Mouse (Mus musculus) megakaryocyte, embryonic 14.5 days (primary cell): Measurements from ENCODE around the gene 5830411N06Rik. TPM values are rescaled to one million over a fixed set of nuclear protein-coding genes. Genes with fewer than 3 reads are reported as not detected.

Experiments
- H3K27me3 ChIP-seq: replicated peaks from 2 replicates; pipeline ENCODE3; 2012; ENCODE audit warnings: inconsistent platforms
- H3K36me3 ChIP-seq: replicated peaks from 2 replicates; pipeline ENCODE3; 2012; ENCODE audit warnings: low read length, inconsistent platforms, mixed read lengths
- H3K4me1 ChIP-seq: 2 replicates; pipeline ENCODE4 v1.6.1; 2012; ENCODE audit warnings: inconsistent platforms
- H3K4me3 ChIP-seq: replicated peaks from 2 replicates; pipeline ENCODE3; 2012; ENCODE audit warnings: moderate library complexity, mild to moderate bottlenecking, inconsistent platforms
- H3K9me3 ChIP-seq: 2 replicates; pipeline ENCODE4 v1.6.1; 2012; ENCODE audit warnings: inconsistent platforms
- FLI1 ChIP-seq: IDR thresholded peaks from 2 replicates; pipeline ENCODE4 v1.6.1; 2012; ENCODE audit warnings: low read length, inconsistent platforms, mixed read lengths
- GATA1 ChIP-seq: IDR thresholded peaks from 3 replicates; pipeline ENCODE4 v1.6.1; 2012; ENCODE audit warnings: mixed read lengths, low read length, inconsistent platforms, borderline replicate concordance
- polyA plus RNA-seq: library from polyadenylated mRNA; stranded (reverse); fragments of >175 nt; gene quantifications from 2 replicates; pipeline ENCODE4 v1.2.3, GENCODE M21; 2012; ENCODE audit warnings: low replicate concordance; ENCODE audit not compliant: insufficient read depth

5830411N06Rik gene
- polyA plus RNA-seq, 1 experiment: not detected

- no peaks in the 10 kb centered on the region for H3K36me3 ChIP-seq
- TF ChIP-seq GATA1 (no peak), FLI1 (no peak)
- H3K9me3 ChIP-seq: peaks cover 13% of the 10 kb centered on the region
- peaks cover 12% of the 10 kb centered on the region for H3K27me3 ChIP-seq
- peak overlapping the region; percentile 1 for H3K4me3 ChIP-seq
- H3K4me1 ChIP-seq: no peaks in the 10 kb centered on the region; the same call in 1 of the 2 replicates
Measured at GRCm38 (mm10) chr7:140224209-140224608, 22.9 kb upstream of the 5830411N06Rik start.

GRCm38 (mm10) chr7:140228476-140228875 is 18.6 kb upstream of the 5830411N06Rik start:
- Histone ChIP-seq H3K4me3 (no peak overlapping the region), H3K9me3 (peaks cover 19% of the 10 kb centered on the region), H3K4me1 (no peaks in the 10 kb centered on the region; the same call in 1 of the 2 replicates), H3K36me3 (no peaks in the 10 kb centered on the region), H3K27me3 (peaks cover 4% of the 10 kb centered on the region)
- no peak for TF ChIP-seq GATA1
- TF ChIP-seq FLI1: no peak

DNA sequence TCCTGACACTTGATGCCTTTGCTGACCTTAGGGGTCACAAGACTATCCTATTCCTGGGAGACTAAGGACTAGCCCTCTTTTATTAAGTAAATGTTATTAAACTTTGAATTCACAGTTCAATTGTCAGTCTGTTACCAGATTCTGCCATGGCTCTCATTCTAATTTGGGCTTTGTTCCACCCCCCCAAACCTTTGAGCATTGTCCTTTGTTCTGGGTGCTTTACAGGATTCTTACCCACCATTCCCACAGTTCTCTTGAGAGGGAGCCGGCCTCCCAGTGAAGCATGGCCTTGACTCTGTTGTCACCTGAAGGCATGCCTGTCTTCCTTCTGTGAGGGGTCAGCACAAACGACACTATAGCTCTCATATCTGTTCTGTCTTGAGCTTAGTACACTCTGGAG is 16.1 kb upstream of the 5830411N06Rik start:
- no peaks in the 10 kb centered on the region for H3K4me1 ChIP-seq
- no peak for TF ChIP-seq FLI1
- no peak for TF ChIP-seq GATA1
- peaks cover 2% of the 10 kb centered on the region for H3K27me3 ChIP-seq
- H3K9me3 ChIP-seq: peaks cover 24% of the 10 kb centered on the region
- no peaks in the 10 kb centered on the region for H3K36me3 ChIP-seq
- no peak overlapping the region for H3K4me3 ChIP-seq

GRCm38 (mm10) chr7:140233696-140234095 is 13.4 kb upstream of the 5830411N06Rik start:
- Histone ChIP-seq H3K9me3 (peaks cover 13% of the 10 kb centered on the region), H3K4me1 (no peaks in the 10 kb centered on the region), H3K4me3 (no peak overlapping the region), H3K36me3 (no peaks in the 10 kb centered on the region), H3K27me3 (peaks cover 2% of the 10 kb centered on the region)
- no peak for TF ChIP-seq FLI1
- no peak for TF ChIP-seq GATA1

GRCm38 (mm10) chr7:140253780-140254299 is 6.8 kb downstream of the 5830411N06Rik start:
- Histone ChIP-seq H3K4me1 (no peaks in the 10 kb centered on the region), H3K4me3 (no peak overlapping the region), H3K36me3 (no peaks in the 10 kb centered on the region), H3K27me3 (no peaks in the 10 kb centered on the region), H3K9me3 (no peaks in the 10 kb centered on the region)
- no peak for TF ChIP-seq GATA1
- no peak for TF ChIP-seq FLI1

DNA sequence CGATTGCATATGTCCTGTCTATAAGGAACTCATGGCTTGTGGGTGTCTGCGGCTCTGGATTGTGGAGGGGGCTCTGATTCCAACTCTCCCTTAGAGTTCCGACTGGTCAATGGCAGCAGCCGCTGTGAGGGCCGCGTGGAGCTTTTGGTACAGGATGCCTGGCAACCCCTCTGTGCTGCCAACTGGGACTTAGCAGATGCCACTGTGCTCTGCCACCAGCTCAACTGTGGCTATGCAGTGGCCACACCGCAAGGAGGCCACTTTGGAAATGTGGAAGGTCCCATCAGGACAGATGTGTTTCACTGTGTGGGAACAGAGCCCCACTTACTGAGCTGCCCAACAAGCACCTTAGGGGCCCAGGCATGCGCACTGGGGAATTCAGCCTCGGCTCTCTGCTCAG is 48.7 kb downstream of the 5830411N06Rik start:
- Histone ChIP-seq H3K4me3 (no peak overlapping the region), H3K27me3 (peaks cover 2% of the 10 kb centered on the region), H3K9me3 (no peaks in the 10 kb centered on the region; the same call in 1 of the 2 replicates), H3K4me1 (no peaks in the 10 kb centered on the region), H3K36me3 (no peaks in the 10 kb centered on the region)
- TF ChIP-seq FLI1 (no peak), GATA1 (no peak)

DNA sequence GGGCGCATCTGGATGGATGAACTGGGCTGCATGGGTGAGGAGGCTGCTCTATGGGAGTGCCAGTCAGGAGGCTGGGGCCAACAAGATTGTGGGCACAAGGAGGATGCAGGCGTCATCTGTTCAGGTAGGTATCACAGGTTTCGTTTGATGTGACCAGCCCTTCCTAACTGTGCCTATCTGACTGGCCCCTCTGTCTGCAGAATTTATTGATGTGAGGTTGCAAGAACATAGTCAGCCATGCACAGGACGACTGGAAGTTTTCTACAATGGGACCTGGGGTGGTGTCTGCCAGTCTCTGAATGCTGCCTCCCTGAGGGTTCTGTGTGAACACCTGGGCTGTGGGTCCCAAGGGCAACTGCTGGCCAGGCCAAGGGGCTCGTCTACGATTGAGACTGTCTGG is 49.8 kb downstream of the 5830411N06Rik start:
- Histone ChIP-seq H3K4me1 (no peaks in the 10 kb centered on the region), H3K9me3 (no peaks in the 10 kb centered on the region; the same call in 1 of the 2 replicates), H3K27me3 (peaks cover 2% of the 10 kb centered on the region), H3K36me3 (no peaks in the 10 kb centered on the region), H3K4me3 (no peak overlapping the region)
- TF ChIP-seq GATA1 (no peak), FLI1 (no peak)

DNA sequence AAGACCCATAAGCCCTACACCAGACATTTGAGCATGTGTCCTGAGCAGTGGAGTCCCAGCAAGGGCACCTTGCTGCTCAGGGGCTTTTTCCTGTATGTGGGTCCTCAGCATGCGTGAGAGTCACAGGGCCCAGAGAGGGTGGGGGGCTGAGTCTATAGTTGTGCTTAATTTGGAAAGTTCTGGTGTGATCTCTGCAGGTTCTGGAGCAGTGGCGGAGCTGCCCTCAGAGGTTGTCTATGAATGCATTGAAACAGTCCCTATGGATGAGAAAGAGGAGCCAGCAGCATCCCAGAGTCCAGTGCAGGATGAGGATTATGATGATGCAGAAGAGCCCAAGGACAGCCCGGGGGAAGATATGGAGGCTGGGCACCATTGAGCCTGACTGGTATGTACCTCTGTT is 52.3 kb downstream of the 5830411N06Rik start:
- H3K9me3 ChIP-seq: no peaks in the 10 kb centered on the region; the same call in 1 of the 2 replicates
- TF ChIP-seq GATA1 (no peak), FLI1 (no peak)
- no peaks in the 10 kb centered on the region for H3K36me3 ChIP-seq
- peaks cover 2% of the 10 kb centered on the region for H3K27me3 ChIP-seq
- H3K4me3 ChIP-seq: no peak overlapping the region
- H3K4me1 ChIP-seq: no peaks in the 10 kb centered on the region

DNA sequence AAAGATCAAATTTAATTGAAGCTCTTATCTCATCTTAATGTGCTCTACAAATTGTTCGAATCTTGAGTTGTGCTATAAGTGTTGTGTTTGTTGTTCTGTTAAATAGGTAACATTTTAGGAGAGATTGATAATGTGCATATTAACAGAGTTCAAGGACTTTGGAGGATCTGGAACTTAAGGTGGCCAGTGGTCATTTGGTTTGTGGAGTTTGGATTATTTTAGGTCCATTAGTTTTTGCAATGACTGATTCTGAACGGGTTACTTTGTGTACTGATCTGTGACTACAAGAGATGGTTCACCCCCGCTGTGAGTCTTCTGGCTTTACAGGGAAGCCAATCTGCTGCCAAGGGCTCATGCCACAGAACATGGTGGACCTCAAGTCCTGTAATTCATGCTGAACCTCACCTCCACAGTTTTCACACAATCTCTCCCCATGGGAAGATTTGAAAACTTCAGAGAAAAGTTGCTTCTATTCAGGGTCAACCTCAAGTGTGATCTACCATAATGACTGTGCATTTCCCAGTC is 72.8 kb downstream of the 5830411N06Rik start:
- H3K27me3 ChIP-seq: no peaks in the 10 kb centered on the region
- H3K4me3 ChIP-seq: no peak overlapping the region
- H3K36me3 ChIP-seq: no peaks in the 10 kb centered on the region
- H3K9me3 ChIP-seq: no peaks in the 10 kb centered on the region
- TF ChIP-seq FLI1 (no peak), GATA1 (no peak)
- H3K4me1 ChIP-seq: no peaks in the 10 kb centered on the region

DNA sequence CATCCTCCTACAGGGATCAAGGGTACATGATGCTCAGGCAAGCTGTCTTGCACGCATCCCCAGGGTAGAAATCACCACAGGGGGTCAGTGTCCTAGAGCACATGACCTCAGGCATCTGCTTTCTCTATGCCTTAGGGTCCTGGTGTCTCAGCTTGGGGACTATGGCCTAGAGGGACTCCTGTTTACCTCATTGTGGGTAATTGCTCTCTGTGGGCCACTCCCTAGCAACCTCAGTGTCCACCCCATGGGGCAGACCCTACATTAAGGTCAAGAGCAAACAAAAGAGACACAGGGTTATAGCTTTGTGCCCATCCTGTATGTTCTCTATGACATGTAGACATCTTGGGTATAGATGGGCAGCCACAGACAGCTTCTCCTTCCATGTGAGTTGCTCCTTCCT is 73.5 kb downstream of the 5830411N06Rik start, which contains the start of gene Olfr525:
TSS of gene Olfr525 (plus strand) at position 301 of the 400 bp plus-strand sequence.
- Histone ChIP-seq H3K4me3 (no peak within 1 kb of the TSS), H3K4me1 (no peaks in the 10 kb centered on the region), H3K36me3 (no peaks in the 10 kb centered on the region), H3K27me3 (no peaks in the 10 kb centered on the region), H3K9me3 (no peaks in the 10 kb centered on the region)
- TF ChIP-seq GATA1 (no peak), FLI1 (no peak)
